Mouse (Mus musculus) C2C12 (cell line): ENCODE results near the gene Efcab3. TPM values are rescaled to one million over a fixed set of nuclear protein-coding genes. Genes with fewer than 3 reads are reported as not detected.

Experiments used
- H3K27me3 ChIP-seq: one replicate; pipeline ENCODE4 v1.6.1; 2011; ENCODE audit not compliant: control insufficient read depth, insufficient read depth, insufficient read length
- H3K36me3 ChIP-seq: one replicate; pipeline ENCODE4 v1.6.1; 2011; ENCODE audit not compliant: control insufficient read depth, insufficient read depth
- H3K4me3 ChIP-seq: one replicate; pipeline ENCODE4 v1.5.1; 2011; ENCODE audit warnings: mild to moderate bottlenecking, control low read depth; ENCODE audit not compliant: poor library complexity, insufficient read depth, severe bottlenecking
- H3K79me2 ChIP-seq: one replicate; pipeline ENCODE4 v1.6.1; 2011; ENCODE audit not compliant: control insufficient read depth, insufficient read depth
- H3K79me3 ChIP-seq: one replicate; pipeline ENCODE4 v1.6.1; 2011; ENCODE audit warnings: low read depth, control low read depth
- H3ac ChIP-seq: one replicate; pipeline ENCODE3; 2011; ENCODE audit warnings: low read depth; ENCODE audit not compliant: control insufficient read depth, insufficient read length
- CEBPB ChIP-seq: IDR thresholded peaks from one replicate; pipeline ENCODE4 v1.6.1; 2011; ENCODE audit warnings: low read depth, mild to moderate bottlenecking, control low read depth, moderate library complexity
- CTCF ChIP-seq: IDR thresholded peaks from one replicate; pipeline ENCODE4 v1.5.1; 2011; ENCODE audit not compliant: control insufficient read depth, insufficient read depth, insufficient read length
- FOSL1 ChIP-seq: IDR thresholded peaks from one replicate; pipeline ENCODE4 v1.8.0; 2011; ENCODE audit warnings: mild to moderate bottlenecking, low read length; ENCODE audit not compliant: poor library complexity, insufficient read depth, severe bottlenecking
- MAX ChIP-seq: IDR thresholded peaks from one replicate; pipeline ENCODE4 v1.6.1; 2011; ENCODE audit warnings: mild to moderate bottlenecking, control low read depth
- MYOD1 ChIP-seq: IDR thresholded peaks from one replicate; pipeline ENCODE4 v1.6.1; 2011; ENCODE audit warnings: low read depth; ENCODE audit not compliant: control insufficient read depth, insufficient read length
- MYOG ChIP-seq: IDR thresholded peaks from one replicate; pipeline ENCODE4 v1.6.1; 2011; ENCODE audit not compliant: control insufficient read depth, insufficient read length; ENCODE audit errors: extremely low read depth
- USF1 ChIP-seq: IDR thresholded peaks from one replicate; pipeline ENCODE4 v1.6.1; 2011; ENCODE audit warnings: low read depth, mild to moderate bottlenecking, control low read depth, moderate library complexity
- polyA plus RNA-seq: library from polyadenylated mRNA; unstranded; fragments of >200 nt; fragmentation: generic; extraction: Trizol; gene quantifications from one replicate; pipeline ENCODE4 v1.2.1, GENCODE M21; 2012; ENCODE audit warnings: missing spikeins

The Efcab3 gene
- polyA plus RNA-seq, 1 experiment: not detected

GRCm38 (mm10) chr11:105166780-105167179, 103.4 kb downstream of the Efcab3 start:
- Histone ChIP-seq H3K4me3 (no peak overlapping the region), H3ac (no peak overlapping the region), H3K27me3 (no peaks in the 10 kb centered on the region), H3K79me2 (no peaks in the 10 kb centered on the region), H3K36me3 (no peaks in the 10 kb centered on the region), H3K79me3 (no peaks in the 10 kb centered on the region)
- no peak for TF ChIP-seq CTCF
- TF ChIP-seq MYOG: no peak
- no peak for TF ChIP-seq CEBPB
- TF ChIP-seq MYOD1: no peak
- TF ChIP-seq MAX: no peak
- no peak for TF ChIP-seq USF1
- no peak for TF ChIP-seq FOSL1

Other genes starting within 250 kb of the Efcab3 start
- 18.5 TPM for gene Mettl2, start 62.8 kb downstream of the Efcab3 start, polyA plus RNA-seq
- gene Gm10842, start 83.3 kb downstream of the Efcab3 start, polyA plus RNA-seq: not detected
- gene Tlk2, start 115.2 kb downstream of the Efcab3 start, polyA plus RNA-seq: 16.9 TPM
- gene Mrc2, start 229.1 kb downstream of the Efcab3 start, polyA plus RNA-seq: 28.7 TPM